Mouse (Mus musculus): Measurements from ENCODE around the gene Elovl5. TPM values are rescaled to one million over a fixed set of nuclear protein-coding genes. Genes with fewer than 3 reads are reported as not detected.

The Elovl5 gene
- polyA plus RNA-seq, 1 experiment from 2014 or later, result 84.9 TPM

DNA sequence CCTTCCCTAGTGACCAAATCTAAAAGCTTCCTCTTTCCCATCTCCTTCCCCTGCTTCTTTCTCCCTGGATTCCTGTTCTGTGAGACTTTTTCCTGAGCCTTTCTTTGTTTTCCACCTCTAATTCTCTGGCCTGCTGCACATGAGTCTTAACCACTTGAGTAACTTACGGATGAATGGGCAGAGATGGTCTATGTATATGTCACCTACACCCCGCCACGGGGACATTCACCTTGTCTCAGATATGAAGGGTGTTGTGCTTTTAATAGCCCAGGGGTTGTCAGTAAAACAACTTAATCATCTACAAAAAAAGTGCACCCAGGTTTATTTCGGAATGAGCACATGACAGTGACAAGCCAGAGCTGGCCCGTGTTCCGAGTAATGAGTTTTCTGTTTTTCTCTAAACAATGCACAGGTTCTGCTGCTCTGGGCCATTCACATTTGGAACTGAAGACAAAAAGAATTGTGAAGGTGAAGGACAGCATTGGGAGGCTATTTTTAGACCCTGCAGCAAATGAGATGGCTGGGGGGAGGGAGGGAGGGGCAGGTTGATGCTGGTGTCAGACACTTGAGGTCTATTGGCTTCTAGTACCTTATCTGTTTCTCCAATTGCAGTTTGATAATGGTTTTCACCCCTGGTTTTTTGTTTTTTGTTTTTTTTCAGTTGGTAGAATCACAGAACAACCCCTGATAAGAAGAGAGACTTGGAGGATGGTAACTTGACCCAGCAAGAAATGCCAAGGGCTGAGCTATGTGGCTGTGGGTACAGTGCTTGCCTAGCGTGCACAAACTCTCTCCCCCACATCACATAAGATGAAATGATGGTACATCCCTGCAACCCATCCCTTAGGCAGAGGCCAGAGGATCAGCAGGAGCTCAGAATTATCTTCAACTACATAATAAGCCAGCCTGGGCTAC lies 83.7 kb downstream of the Elovl5 start:
- H3K9ac ChIP-seq, result peak overlapping the region; percentile 40; the same call in 1 of the 2 replicates
- WGBS, result 40% methylated on average over 7 of the region's 7 CpGs
- H3K27me3 ChIP-seq (replicated peaks), result no peaks in the 10 kb centered on the region
- peak overlapping the region; percentile 90 for H3K27ac ChIP-seq (ENCODE audit: poor library complexity, severe bottlenecking)
- H3K36me3 ChIP-seq, result no peaks in the 10 kb centered on the region
- H3K4me3 ChIP-seq, result no peak overlapping the region
- peaks cover 16% of the 10 kb centered on the region for H3K4me1 ChIP-seq (replicated peaks)
- peak overlapping the region; percentile 41 for H3K4me2 ChIP-seq
- no peaks in the 10 kb centered on the region for H3K9me3 ChIP-seq (replicated peaks)
- ATAC-seq (ENCODE audit: insufficient number of reproducible peaks, low FRiP score), result peak; percentile 69; the same call in 1 of the 2 replicates

DNA sequence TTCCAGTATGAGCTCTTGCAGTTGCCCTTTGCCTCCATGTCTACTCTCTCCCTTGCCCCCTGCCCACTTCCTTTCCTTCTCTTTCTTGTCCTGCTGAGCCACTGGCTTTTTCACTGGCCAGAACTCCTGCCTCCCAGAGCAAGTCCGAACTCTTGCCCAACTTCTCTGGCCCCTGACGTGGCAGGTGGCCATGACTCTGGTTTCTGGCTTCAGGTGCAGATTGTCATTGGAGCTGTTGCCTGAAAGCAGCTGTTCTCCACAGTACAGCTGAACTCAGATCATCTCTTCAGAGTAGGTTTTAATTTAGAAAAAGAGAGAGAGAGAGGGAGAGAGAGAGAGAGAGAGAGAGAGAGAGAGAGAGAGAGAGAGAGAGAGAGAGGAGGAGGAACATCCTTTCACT lies 86.1 kb downstream of the Elovl5 start:
- H3K36me3 ChIP-seq, result no peaks in the 10 kb centered on the region
- H3K9me3 ChIP-seq (replicated peaks), result no peaks in the 10 kb centered on the region
- H3K9ac ChIP-seq, result no peak overlapping the region
- WGBS, result 77% methylated on average over 2 of the region's 2 CpGs
- no peaks in the 10 kb centered on the region for H3K27me3 ChIP-seq (replicated peaks)
- H3K4me2 ChIP-seq, result no peak overlapping the region
- no peak for ATAC-seq (ENCODE audit: insufficient number of reproducible peaks, low FRiP score)
- H3K27ac ChIP-seq (ENCODE audit: poor library complexity, severe bottlenecking), result no peak overlapping the region
- peaks cover 25% of the 10 kb centered on the region for H3K4me1 ChIP-seq (replicated peaks)
- H3K4me3 ChIP-seq, result no peak overlapping the region

DNA sequence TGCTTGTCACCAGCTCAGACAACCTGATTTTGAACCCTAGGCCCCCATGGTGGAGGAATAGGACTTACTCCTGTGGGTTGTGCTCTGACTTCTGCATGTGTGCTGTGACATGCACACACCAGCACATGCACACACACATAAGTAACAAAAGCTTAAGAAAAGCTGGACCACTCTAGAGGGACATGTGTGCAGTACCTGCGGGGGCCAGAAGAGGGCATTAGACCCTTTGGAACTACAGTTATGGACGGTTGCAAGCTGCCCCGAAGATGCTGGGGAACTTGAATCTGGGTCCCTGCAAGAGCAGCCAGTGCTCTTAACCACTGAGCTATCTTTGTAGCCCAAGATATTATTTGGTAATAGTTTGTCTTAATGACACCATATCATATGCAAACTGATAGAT lies 88.3 kb downstream of the Elovl5 start:
- Histone ChIP-seq H3K4me1 (replicated peaks) (peaks cover 17% of the 10 kb centered on the region), H3K36me3 (no peaks in the 10 kb centered on the region), H3K27ac (ENCODE audit: poor library complexity, severe bottlenecking) (no peak overlapping the region), H3K27me3 (replicated peaks) (no peaks in the 10 kb centered on the region), H3K9me3 (replicated peaks) (no peaks in the 10 kb centered on the region), H3K4me2 (no peak overlapping the region), H3K9ac (no peak overlapping the region), H3K4me3 (no peak overlapping the region)
- ATAC-seq (ENCODE audit: insufficient number of reproducible peaks, low FRiP score), result no peak
- 52% methylated on average over 3 of the region's 3 CpGs for WGBS

DNA sequence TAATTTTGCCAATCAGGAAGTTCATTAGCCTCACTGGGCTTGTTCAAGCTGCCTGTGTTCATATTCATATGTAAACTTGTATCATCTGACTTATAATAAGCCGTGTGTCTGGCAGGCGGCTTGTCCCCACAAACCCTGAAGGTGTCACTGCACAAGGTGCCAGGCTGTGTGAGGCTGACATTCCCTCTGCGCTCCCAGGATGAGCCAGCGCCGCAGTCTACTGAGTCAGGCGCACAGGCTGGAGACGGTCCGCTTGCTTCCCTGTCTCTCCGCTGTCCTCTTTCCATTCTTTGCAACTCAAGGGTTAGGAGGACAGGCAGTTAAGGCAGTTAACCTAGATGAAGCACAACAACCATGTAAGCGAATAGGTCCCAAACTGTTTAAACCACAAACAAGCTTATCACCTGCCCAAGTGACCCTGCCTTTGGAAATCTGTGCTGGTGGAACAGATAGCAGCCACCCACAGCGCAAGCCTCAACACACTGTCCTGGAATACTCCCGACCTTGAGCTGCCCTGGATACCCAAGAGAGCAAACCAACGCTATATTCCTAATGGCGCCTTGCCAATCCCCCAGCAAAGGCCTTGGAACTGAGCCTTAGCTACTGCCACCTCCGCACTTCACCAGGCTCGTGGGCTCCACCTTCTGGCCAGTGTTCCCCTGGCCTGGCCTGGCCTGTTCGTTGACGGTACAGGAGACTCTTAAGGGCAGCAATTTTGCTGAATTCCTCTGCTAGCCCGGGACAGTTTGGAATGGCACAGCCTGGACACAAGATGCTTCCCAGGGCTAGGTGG lies 89.2 kb downstream of the Elovl5 start:
- H3K36me3 ChIP-seq, result no peaks in the 10 kb centered on the region
- H3K27me3 ChIP-seq (replicated peaks), result no peaks in the 10 kb centered on the region
- ATAC-seq (ENCODE audit: insufficient number of reproducible peaks, low FRiP score), result peak; percentile 79
- 0 out of 2 replicates have a peak overlapping the region, but pooled peaks have one; percentile 5 for H3K4me2 ChIP-seq
- no peak overlapping the region for H3K4me3 ChIP-seq
- 45% methylated on average over 19 of the region's 19 CpGs for WGBS
- 0 out of 2 replicates have a peak overlapping the region, but pooled peaks have one; percentile 28 for H3K27ac ChIP-seq (ENCODE audit: poor library complexity, severe bottlenecking)
- no peaks in the 10 kb centered on the region for H3K9me3 ChIP-seq (replicated peaks)
- no peak overlapping the region for H3K9ac ChIP-seq
- H3K4me1 ChIP-seq (replicated peaks), result peaks cover 13% of the 10 kb centered on the region; the same call in 1 of the 2 replicates

DNA sequence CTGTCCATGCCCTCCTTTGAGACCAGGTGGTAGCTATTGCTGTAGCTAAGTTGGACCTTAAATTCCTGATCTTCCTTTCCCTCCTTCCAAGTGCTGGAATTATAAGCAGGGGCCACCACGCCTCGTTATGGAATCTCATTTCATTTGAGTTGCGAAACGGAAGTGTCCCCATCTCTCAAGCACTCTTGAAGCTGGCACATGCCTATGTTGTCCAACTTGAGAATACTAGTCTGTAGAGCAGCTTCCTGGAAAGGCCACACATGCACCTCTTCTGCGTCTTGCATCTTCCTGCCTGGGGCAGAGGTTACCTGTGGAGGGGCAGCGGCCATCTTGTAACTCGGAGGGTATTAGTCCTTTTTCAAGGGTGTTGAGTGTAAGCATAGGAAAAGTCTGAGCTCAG lies 92.2 kb downstream of the Elovl5 start:
- Histone ChIP-seq H3K27me3 (replicated peaks) (no peaks in the 10 kb centered on the region), H3K9me3 (replicated peaks) (no peaks in the 10 kb centered on the region), H3K36me3 (no peaks in the 10 kb centered on the region), H3K27ac (ENCODE audit: poor library complexity, severe bottlenecking) (no peak overlapping the region; the same call in 1 of the 2 replicates), H3K4me1 (replicated peaks) (peaks cover 10% of the 10 kb centered on the region; the same call in 1 of the 2 replicates), H3K9ac (no peak overlapping the region), H3K4me2 (no peak overlapping the region), H3K4me3 (no peak overlapping the region)
- WGBS, result 87% methylated on average over 7 of the region's 7 CpGs
- no peak for ATAC-seq (ENCODE audit: insufficient number of reproducible peaks, low FRiP score)

DNA sequence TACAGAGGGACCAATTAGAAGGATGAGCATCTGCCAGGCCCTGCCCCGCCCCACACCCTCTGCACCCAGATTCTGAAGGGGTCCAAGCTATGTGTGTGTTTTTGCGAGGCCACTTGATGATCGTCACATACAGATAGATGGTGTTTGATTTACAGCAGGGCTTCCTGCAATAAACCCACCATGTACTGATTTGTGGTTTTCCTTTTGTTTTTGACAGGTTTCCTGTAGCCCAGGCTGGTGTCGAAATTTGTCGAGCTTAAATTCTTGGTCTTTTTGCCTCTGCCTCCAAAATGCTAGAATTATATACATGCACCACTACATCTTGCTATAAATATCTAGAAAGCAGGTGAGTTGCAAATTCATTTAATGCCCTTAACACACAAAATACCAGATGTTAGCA lies 93.0 kb downstream of the Elovl5 start:
- 79% methylated on average over 5 of the region's 5 CpGs for WGBS
- Histone ChIP-seq H3K4me3 (no peak overlapping the region), H3K36me3 (no peaks in the 10 kb centered on the region), H3K27ac (ENCODE audit: poor library complexity, severe bottlenecking) (no peak overlapping the region), H3K4me2 (no peak overlapping the region), H3K9me3 (replicated peaks) (no peaks in the 10 kb centered on the region), H3K9ac (no peak overlapping the region), H3K4me1 (replicated peaks) (peaks cover 13% of the 10 kb centered on the region; the same call in 1 of the 2 replicates), H3K27me3 (replicated peaks) (no peaks in the 10 kb centered on the region)
- ATAC-seq (ENCODE audit: insufficient number of reproducible peaks, low FRiP score), result no peak

DNA sequence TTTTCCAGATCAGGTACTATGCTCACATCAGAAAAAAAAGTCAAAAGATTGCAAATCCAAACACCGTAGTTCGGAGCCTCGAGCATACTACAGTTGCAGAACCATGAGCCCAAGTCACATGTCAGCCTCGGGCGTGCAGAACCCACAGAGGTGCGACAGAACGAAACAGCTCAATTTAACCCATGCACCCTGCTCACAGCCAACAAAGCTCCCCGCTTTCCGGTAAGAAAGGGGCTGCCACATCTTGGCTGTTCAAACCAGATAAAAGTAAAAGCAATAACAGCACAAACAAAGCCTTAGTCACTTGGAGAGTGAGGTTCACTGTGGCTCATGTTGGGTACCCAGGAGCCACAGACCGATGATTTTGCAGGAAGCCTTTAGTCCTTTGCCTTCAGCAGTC lies 93.5 kb downstream of the Elovl5 start:
- Histone ChIP-seq H3K36me3 (no peaks in the 10 kb centered on the region), H3K4me3 (no peak overlapping the region), H3K4me1 (replicated peaks) (peaks cover 13% of the 10 kb centered on the region; the same call in 1 of the 2 replicates), H3K9ac (no peak overlapping the region), H3K27ac (ENCODE audit: poor library complexity, severe bottlenecking) (no peak overlapping the region), H3K27me3 (replicated peaks) (no peaks in the 10 kb centered on the region), H3K9me3 (replicated peaks) (no peaks in the 10 kb centered on the region), H3K4me2 (no peak overlapping the region)
- no peak for ATAC-seq (ENCODE audit: insufficient number of reproducible peaks, low FRiP score)
- 78% methylated on average over 10 of the region's 10 CpGs for whole genome bisulfite sequencing

DNA sequence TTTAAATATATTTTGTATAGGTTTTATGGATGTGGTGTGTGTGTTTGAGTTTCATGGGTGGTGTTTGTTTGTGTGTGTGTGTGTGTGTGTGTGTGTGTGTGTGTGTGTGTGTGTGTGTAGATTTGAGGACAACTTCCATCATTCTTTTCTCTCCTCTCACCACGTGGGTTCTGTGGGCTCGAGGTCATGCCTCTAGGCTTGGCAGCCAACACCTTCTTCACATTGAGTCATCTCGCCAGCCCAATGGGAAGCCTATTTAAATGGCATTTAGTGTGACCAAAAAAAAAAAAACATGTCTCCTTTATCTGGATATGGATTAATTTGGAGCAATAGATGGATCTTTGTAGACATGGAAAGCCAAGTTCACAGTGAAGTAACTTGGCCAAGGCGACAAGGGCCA lies 94.9 kb downstream of the Elovl5 start:
- H3K4me2 ChIP-seq, result no peak overlapping the region
- 76% methylated on average over 4 of the region's 4 CpGs for WGBS
- no peaks in the 10 kb centered on the region for H3K9me3 ChIP-seq (replicated peaks)
- ATAC-seq (ENCODE audit: insufficient number of reproducible peaks, low FRiP score), result no peak
- H3K4me1 ChIP-seq (replicated peaks), result peaks cover 15% of the 10 kb centered on the region; the same call in 1 of the 2 replicates
- no peaks in the 10 kb centered on the region for H3K27me3 ChIP-seq (replicated peaks)
- H3K9ac ChIP-seq, result no peak overlapping the region
- H3K27ac ChIP-seq (ENCODE audit: poor library complexity, severe bottlenecking), result no peak overlapping the region
- no peak overlapping the region for H3K4me3 ChIP-seq
- no peaks in the 10 kb centered on the region for H3K36me3 ChIP-seq

DNA sequence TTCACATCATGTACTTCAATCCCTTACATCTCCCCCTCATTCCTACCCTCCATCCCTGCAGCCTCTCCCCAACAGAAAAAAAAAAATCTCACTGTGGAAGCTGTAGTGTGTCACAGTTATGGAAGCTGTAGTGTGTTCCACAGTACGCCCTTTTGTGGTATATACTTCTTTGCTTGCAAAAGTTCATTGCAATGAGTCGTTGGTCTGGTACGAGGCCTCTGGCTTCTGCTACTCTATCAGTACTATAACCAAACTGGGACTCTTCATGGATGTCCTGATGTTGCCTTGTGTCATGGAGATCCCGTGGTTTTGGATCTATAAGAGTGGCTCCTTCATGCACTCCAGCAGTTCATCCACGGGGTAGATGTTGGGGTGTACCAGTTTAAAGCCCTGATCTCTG lies 95.5 kb downstream of the Elovl5 start:
- WGBS, result 82% methylated on average over 5 of the region's 5 CpGs
- no peak for ATAC-seq (ENCODE audit: insufficient number of reproducible peaks, low FRiP score)
- no peak overlapping the region for H3K27ac ChIP-seq (ENCODE audit: poor library complexity, severe bottlenecking)
- H3K27me3 ChIP-seq (replicated peaks), result no peaks in the 10 kb centered on the region
- H3K4me2 ChIP-seq, result no peak overlapping the region
- no peaks in the 10 kb centered on the region for H3K9me3 ChIP-seq (replicated peaks)
- no peak overlapping the region for H3K4me3 ChIP-seq
- no peaks in the 10 kb centered on the region for H3K36me3 ChIP-seq
- H3K4me1 ChIP-seq (replicated peaks), result peaks cover 15% of the 10 kb centered on the region; the same call in 1 of the 2 replicates
- no peak overlapping the region for H3K9ac ChIP-seq

DNA sequence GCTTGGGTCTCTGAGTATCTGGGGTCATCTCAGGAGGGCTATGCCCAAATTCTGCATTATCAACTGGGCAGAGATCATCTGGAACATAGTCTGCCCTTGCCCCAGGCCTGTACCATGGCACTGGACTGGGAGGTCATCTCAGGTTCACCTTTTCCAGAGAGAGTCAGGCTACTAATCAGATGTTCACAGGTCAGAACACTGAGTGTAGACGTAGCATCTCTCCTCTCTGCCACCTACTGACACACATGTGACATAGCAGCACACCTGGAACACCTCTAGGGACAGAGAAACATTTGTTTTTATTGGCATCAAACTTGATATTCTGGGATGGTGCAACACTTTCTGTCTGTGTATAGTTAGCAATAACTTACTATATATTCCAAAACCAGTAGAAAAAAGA lies 96.6 kb downstream of the Elovl5 start:
- no peak overlapping the region for H3K4me3 ChIP-seq
- H3K9ac ChIP-seq, result no peak overlapping the region
- no peaks in the 10 kb centered on the region for H3K27me3 ChIP-seq (replicated peaks)
- H3K4me2 ChIP-seq, result no peak overlapping the region
- H3K4me1 ChIP-seq (replicated peaks), result peaks cover 15% of the 10 kb centered on the region; the same call in 1 of the 2 replicates
- no peak for ATAC-seq (ENCODE audit: insufficient number of reproducible peaks, low FRiP score)
- H3K9me3 ChIP-seq (replicated peaks), result no peaks in the 10 kb centered on the region
- no peaks in the 10 kb centered on the region for H3K36me3 ChIP-seq
- WGBS, result 44% methylated on average over 1 of the region's 1 CpGs
- no peak overlapping the region for H3K27ac ChIP-seq (ENCODE audit: poor library complexity, severe bottlenecking)

DNA sequence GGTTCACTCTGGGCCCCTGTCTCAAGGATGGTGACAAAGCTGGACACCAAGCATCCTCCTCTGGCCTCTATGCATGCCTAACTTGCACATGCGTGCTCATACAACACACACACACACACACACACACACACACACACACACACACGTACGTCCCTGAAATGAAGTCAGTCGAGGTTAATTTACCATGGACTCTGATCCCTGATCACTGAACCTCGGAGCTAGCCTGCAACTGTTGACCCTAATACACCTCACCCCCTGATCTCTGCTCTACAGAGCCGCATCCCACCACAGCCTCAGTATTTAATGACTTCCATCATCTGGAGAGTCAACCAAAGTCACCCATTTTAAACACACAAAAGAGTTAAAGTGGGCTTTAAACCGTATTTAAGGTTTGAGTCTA lies 98.7 kb downstream of the Elovl5 start:
- no peak overlapping the region for H3K4me3 ChIP-seq
- H3K27me3 ChIP-seq (replicated peaks), result no peaks in the 10 kb centered on the region
- H3K9ac ChIP-seq, result no peak overlapping the region
- no peak overlapping the region for H3K4me2 ChIP-seq
- 82% methylated on average over 7 of the region's 7 CpGs for WGBS
- peaks cover 21% of the 10 kb centered on the region for H3K4me1 ChIP-seq (replicated peaks)
- H3K36me3 ChIP-seq, result no peaks in the 10 kb centered on the region
- H3K27ac ChIP-seq (ENCODE audit: poor library complexity, severe bottlenecking), result no peak overlapping the region
- no peaks in the 10 kb centered on the region for H3K9me3 ChIP-seq (replicated peaks)
- no peak for ATAC-seq (ENCODE audit: insufficient number of reproducible peaks, low FRiP score)

Measured in heart, embryonic 12.5 days (tissue).